ENCODE assay signal across 9 mouse cellular contexts in genomic region chr1:137323884-137324594, GRCm38 (mm10).
DNase-seq lines count a peak whose midpoint lies in the region; ATAC-seq and TF ChIP-seq lines count a peak whose summit lies in the region.
"Had no signal": no experiment of that assay in that cellular context is flagged by ENCODE, and none has a peak within 500 bp of the region (broad histone marks: within the 10 kb centered on the region; RNA-seq: fewer than 3 reads in every experiment).

No protein-coding gene starts in this region.

- intact Hi-C loops in left cerebral cortex, adult 2 months (cut with DNase I): no loop called here

- no peaks in the 10 kb centered on the region for H3K27me3 ChIP-seq in heart, embryonic 14.5 days (ENCODE audit: control insufficient read depth, insufficient read depth, low read length)
- no peaks in the 10 kb centered on the region for H3K27me3 ChIP-seq in limb, embryonic 14.5 days (ENCODE audit: control insufficient read depth, insufficient read depth, low read length)
- no peaks in the 10 kb centered on the region for H3K27me3 ChIP-seq in neural tube, embryonic 13.5 days

- no peak overlapping the region for H3K9ac ChIP-seq in heart, embryonic 14.5 days (ENCODE audit: low read length)
- no peak overlapping the region for H3K9ac ChIP-seq in limb, embryonic 14.5 days (ENCODE audit: low read depth, low read length, severe bottlenecking)
- no peak overlapping the region for H3K9ac ChIP-seq in neural tube, embryonic 13.5 days

- ATAC-seq in heart, embryonic 14.5 days (ENCODE audit: insufficient number of reproducible peaks, insufficient read depth, low FRiP score, low read depth): no peak
- no peak; the same call in 1 of the 2 replicates for ATAC-seq in limb, embryonic 14.5 days (ENCODE audit: low FRiP score, low read depth)
- peak; percentile 91 for ATAC-seq in neural tube, embryonic 13.5 days (ENCODE audit: low read depth)
- no peak for ATAC-seq in erythroid progenitor cell, adult 5-6 weeks (replicated peaks; ENCODE audit: low FRiP score, poor library complexity, severe bottlenecking)

- H3K9me3 ChIP-seq in heart, embryonic 14.5 days (ENCODE audit: control insufficient read depth, low read length): no peaks in the 10 kb centered on the region
- H3K9me3 ChIP-seq in limb, embryonic 14.5 days (ENCODE audit: control insufficient read depth, low read length): no peaks in the 10 kb centered on the region
- H3K9me3 ChIP-seq in neural tube, embryonic 13.5 days: no peaks in the 10 kb centered on the region

- no peaks in the 10 kb centered on the region for H3K4me1 ChIP-seq in heart, embryonic 14.5 days (ENCODE audit: control insufficient read depth in 2 of 2, insufficient read depth in 2 of 2, low read length in 2 of 2)
- peaks cover 2% of the 10 kb centered on the region; the same call in 1 of the 2 replicates for H3K4me1 ChIP-seq in limb, embryonic 14.5 days (ENCODE audit: control insufficient read depth, insufficient read depth, low read length)
- 0 out of 2 replicates have a peak, but pooled peaks cover 11% of the 10 kb centered on the region for H3K4me1 ChIP-seq in neural tube, embryonic 13.5 days (replicated peaks)

- H3K4me3 ChIP-seq in left cerebral cortex, adult 2 months: no peak overlapping the region
- peak overlapping the region in 1 of 2 experiments; percentile 19; a peak in 2 of 4 replicates for H3K4me3 ChIP-seq in heart, embryonic 14.5 days (ENCODE audit: control insufficient read depth in 1 of 2, insufficient read depth in 1 of 2, low read depth in 1 of 2, low read length in 2 of 2)
- no peak overlapping the region for H3K4me3 ChIP-seq in limb, embryonic 14.5 days (replicated peaks; ENCODE audit: low read length)
- H3K4me3 ChIP-seq in neural tube, embryonic 13.5 days: no peak overlapping the region
- H3K4me3 ChIP-seq: myocyte had no signal

- H3K36me3 ChIP-seq in heart, embryonic 14.5 days (ENCODE audit: control insufficient read depth, insufficient read depth, low read length): no peaks in the 10 kb centered on the region
- H3K36me3 ChIP-seq in limb, embryonic 14.5 days (ENCODE audit: control insufficient read depth, insufficient read depth, low read length): no peaks in the 10 kb centered on the region
- no peaks in the 10 kb centered on the region for H3K36me3 ChIP-seq in neural tube, embryonic 13.5 days

- no peak for TF ChIP-seq POLR2A in limb, embryonic 14.5 days (IDR thresholded peaks at IDR 0.05; ENCODE audit: borderline replicate concordance, extremely low read depth, insufficient read depth, insufficient read length)

- H3K4me2 ChIP-seq in heart, embryonic 14.5 days (ENCODE audit: low read length): peak overlapping the region; percentile 54
- H3K4me2 ChIP-seq in limb, embryonic 14.5 days (replicated peaks; ENCODE audit: low read depth, low read length, severe bottlenecking): no peak overlapping the region
- H3K4me2 ChIP-seq in neural tube, embryonic 13.5 days: peak overlapping the region; percentile 36

- no peak for DNase-seq in left cerebral cortex, adult 2 months (ENCODE audit: extremely low spot score in 1 of 2, low spot score in 2 of 2)
- no peak for DNase-seq in left cerebral cortex, adult 9 months (ENCODE audit: low spot score in 2 of 2)
- DNase-seq in cerebellum, postnatal 10 days: peak; percentile 70 to 72
- peak; percentile 58 for DNase-seq in limb, embryonic 14.5 days (ENCODE audit: low spot score)
- DNase-seq in urinary bladder, postnatal 36 days (ENCODE audit: low spot score in 2 of 2): no peak

- peak; percentile 56 for TF ChIP-seq CTCF in left cerebral cortex, adult 2 months (IDR thresholded peaks at IDR 0.05)

- 24% methylated on average over 8 of the region's 8 CpGs for WGBS in heart, embryonic 14.5 days
- 46% methylated on average over 8 of the region's 8 CpGs for WGBS in limb, embryonic 14.5 days
- 37% methylated on average over 8 of the region's 8 CpGs for WGBS in neural tube, embryonic 13.5 days

- no peak overlapping the region for H3K27ac ChIP-seq in left cerebral cortex, adult 2 months
- H3K27ac ChIP-seq in heart, embryonic 14.5 days (replicated peaks in 1 of 2; ENCODE audit: control insufficient read depth in 1 of 2, insufficient read depth in 1 of 2, low read depth in 2 of 2, low read length in 2 of 2): no peak overlapping the region
- no peak overlapping the region for H3K27ac ChIP-seq in limb, embryonic 14.5 days (replicated peaks; ENCODE audit: low read depth, low read length)
- H3K27ac ChIP-seq in neural tube, embryonic 13.5 days (replicated peaks): no peak overlapping the region

Comparison
In these comparisons a context has a peak if more than half of its experiments do, and no peak if none do; other contexts are left out.
1. DNase-seq: peak in cerebellum, postnatal 10 days (2 of 2) and limb, embryonic 14.5 days (single experiment); none in left cerebral cortex, adult 2 months (0 of 2), left cerebral cortex, adult 9 months (0 of 2) and urinary bladder, postnatal 36 days (0 of 2).